Mouse (Mus musculus): ENCODE results near the gene Lingo2. TPM values are rescaled to one million over a fixed set of nuclear protein-coding genes. Genes with fewer than 3 reads are reported as not detected.

The Lingo2 gene
- polyA plus RNA-seq, 1 experiment from 2014 or later: 4.6 TPM

MicroRNA genes within 50 kb of the gene (microRNA counts, 519-probe panel; counts per million panel counts)
- microRNA mmu-miR-873 (1,927 counts per million, percentile 15 among the panel's probes with 10 or more counts), microRNA mmu-miR-876-3p (2,331 counts per million, percentile 40 among the panel's probes with 10 or more counts), microRNA mmu-miR-876-5p (19.3 counts per million)

Small RNA genes lying within 50 kb of the gene (microRNA-seq; reads per million reads assigned to microRNA genes)
- not detected for gene Mir873a (ENCODE audit: borderline number of aligned reads)
- gene Mir873b (ENCODE audit: borderline number of aligned reads): not detected
- not detected for gene Mir876 (ENCODE audit: borderline number of aligned reads)
